Mouse (Mus musculus) stomach, embryonic 14.5 days (tissue): ENCODE results near the gene Gm5431. TPM values are rescaled to one million over a fixed set of nuclear protein-coding genes. Genes with fewer than 3 reads are reported as not detected.
A peak's percentile ranks its signal among the peaks of the same experiment; 100 is the strongest.

Experiments used
- ATAC-seq: fragments of 200-750 bp; cut with Nextera tagmentation; 2 replicates; pipeline ENCODE4 v1.8.0; 2017; ENCODE audit warnings: low read depth, moderate TSS enrichment; ENCODE audit not compliant: insufficient number of reproducible peaks, insufficient read depth, low FRiP score
- H3K27ac ChIP-seq: fragments of 300-500 bp; sonication (generic); 2 replicates; pipeline ENCODE4 v1.5.1; 2014; ENCODE audit warnings: mild to moderate bottlenecking, low read length, moderate library complexity, mixed read lengths
- H3K27me3 ChIP-seq: fragments of 300-500 bp; sonication (generic); 2 replicates; pipeline ENCODE4 v1.6.1; 2014; ENCODE audit warnings: low read length, control low read depth, mixed read lengths; ENCODE audit not compliant: control insufficient read depth, insufficient read depth
- H3K36me3 ChIP-seq: fragments of 300-500 bp; sonication (generic); 2 replicates; pipeline ENCODE4 v1.6.1; 2014; ENCODE audit warnings: mild to moderate bottlenecking, control low read depth, low read length, moderate library complexity, mixed read lengths; ENCODE audit not compliant: control insufficient read depth, insufficient read depth
- H3K4me1 ChIP-seq: fragments of 300-500 bp; sonication (generic); 2 replicates; pipeline ENCODE4 v1.6.1; 2014; ENCODE audit warnings: low read length, control low read depth, mixed read lengths; ENCODE audit not compliant: control insufficient read depth, insufficient read depth
- H3K4me2 ChIP-seq: fragments of 300-500 bp; sonication (generic); replicated peaks from 2 replicates; pipeline ENCODE4 v1.6.1; 2014; ENCODE audit warnings: low read depth, low read length, control low read depth
- H3K4me3 ChIP-seq: fragments of 300-500 bp; sonication (generic); 2 replicates; pipeline ENCODE4 v1.5.1; 2014; ENCODE audit warnings: low read depth, low read length, control low read depth
- H3K9ac ChIP-seq: fragments of 300-500 bp; sonication (generic); replicated peaks from 2 replicates; pipeline ENCODE4 v1.6.1; 2014; ENCODE audit warnings: low read depth, mild to moderate bottlenecking, control low read depth, low read length, moderate library complexity, mixed read lengths
- H3K9me3 ChIP-seq: fragments of 300-500 bp; sonication (generic); 2 replicates; pipeline ENCODE4 v1.6.1; 2016; ENCODE audit warnings: low read depth, low read length, control low read depth; ENCODE audit not compliant: control insufficient read depth
- WGBS: fragments of 180-500 bp; shearing (Covaris S2); extraction: QIAGEN DNeasy Blood & Tissue Kit; methylation state at CpG from one replicate; pipeline ENCODE4 v1.1.7; 2014; 5-methylcytosine and 5-hydroxymethylcytosine counted together
- polyA plus RNA-seq: library from polyadenylated mRNA; unstranded; fragments of >200 nt; fragmentation: Nextera tagmentation; extraction: Ambion mirVana; gene quantifications from 2 replicates; pipeline ENCODE4 v1.2.1, GENCODE M21; 2014

Gm5431 gene
- polyA plus RNA-seq, 1 experiment from 2014 or later = 0.12 TPM

DNA sequence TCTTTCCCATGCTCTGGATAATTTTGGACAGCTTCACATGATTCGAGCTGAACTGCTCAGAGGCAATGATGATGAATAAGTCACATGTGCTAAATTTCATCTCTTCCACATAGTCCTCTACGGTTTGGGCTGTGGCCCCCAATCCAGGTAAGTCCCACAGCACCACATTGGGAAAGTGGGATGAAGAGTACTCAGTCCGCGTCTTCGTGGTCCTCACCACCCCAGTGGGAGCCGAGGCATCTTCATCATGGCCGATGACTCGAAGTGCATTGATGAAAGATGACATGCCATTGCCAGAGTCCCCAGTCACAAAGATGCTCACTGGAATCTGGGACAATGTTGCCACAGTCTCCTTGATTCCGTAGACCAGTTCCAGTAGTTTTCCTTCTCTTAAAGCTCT lies 35.5 kb downstream of the Gm5431 start:
- WGBS = 96% methylated on average over 9 of the region's 9 CpGs
- H3K36me3 ChIP-seq = no peaks in the 10 kb centered on the region
- no peak overlapping the region for H3K4me3 ChIP-seq
- peaks cover 14% of the 10 kb centered on the region for H3K4me1 ChIP-seq
- no peak overlapping the region for H3K4me2 ChIP-seq
- no peak overlapping the region for H3K27ac ChIP-seq
- H3K9ac ChIP-seq = no peak overlapping the region
- H3K9me3 ChIP-seq = no peaks in the 10 kb centered on the region
- no peak for ATAC-seq
- H3K27me3 ChIP-seq = no peaks in the 10 kb centered on the region

GRCm38 (mm10) chr11:48863808-48864207 lies 38.2 kb downstream of the Gm5431 start:
- H3K4me1 ChIP-seq = no peaks in the 10 kb centered on the region
- WGBS = 89% methylated on average over 3 of the region's 3 CpGs
- H3K27ac ChIP-seq = no peak overlapping the region
- no peak overlapping the region for H3K4me3 ChIP-seq
- H3K27me3 ChIP-seq = no peaks in the 10 kb centered on the region
- no peak overlapping the region for H3K4me2 ChIP-seq
- H3K9me3 ChIP-seq = no peaks in the 10 kb centered on the region
- no peak for ATAC-seq
- H3K9ac ChIP-seq = no peak overlapping the region
- H3K36me3 ChIP-seq = no peaks in the 10 kb centered on the region

DNA sequence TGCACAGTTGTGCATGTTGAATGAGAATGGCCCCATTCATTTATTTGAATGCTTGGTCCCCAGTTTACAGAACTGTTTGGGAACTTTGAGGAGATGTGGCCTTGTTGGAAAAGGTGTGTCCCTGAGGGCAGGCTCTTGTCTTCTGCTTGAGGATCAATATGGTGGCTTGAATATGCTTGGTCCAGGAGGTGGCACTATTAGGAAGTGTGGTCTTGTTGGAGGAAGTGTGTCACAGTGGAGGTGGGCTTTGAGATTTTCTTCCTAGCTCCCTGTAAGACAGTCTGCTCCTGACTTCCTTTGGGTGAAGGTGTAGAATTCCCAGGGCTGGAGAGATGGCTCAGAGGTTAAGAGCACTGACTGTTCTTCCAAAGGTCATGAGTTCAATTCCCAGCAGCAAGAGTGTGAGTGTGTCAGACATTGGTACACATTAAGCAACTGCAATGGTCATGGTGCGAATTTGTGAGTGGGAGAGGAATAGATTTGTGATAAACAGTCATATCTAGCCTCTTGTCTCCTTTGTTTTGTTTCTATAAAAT lies 39.2 kb downstream of the Gm5431 start:
- no peaks in the 10 kb centered on the region for H3K36me3 ChIP-seq
- H3K9me3 ChIP-seq = no peaks in the 10 kb centered on the region
- no peaks in the 10 kb centered on the region for H3K27me3 ChIP-seq
- no peak overlapping the region for H3K27ac ChIP-seq
- ATAC-seq = no peak
- H3K4me1 ChIP-seq = no peaks in the 10 kb centered on the region; the same call in 1 of the 2 replicates
- WGBS = 84% methylated on average over 1 of the region's 1 CpGs
- no peak overlapping the region for H3K4me2 ChIP-seq
- no peak overlapping the region for H3K4me3 ChIP-seq
- H3K9ac ChIP-seq = no peak overlapping the region

DNA sequence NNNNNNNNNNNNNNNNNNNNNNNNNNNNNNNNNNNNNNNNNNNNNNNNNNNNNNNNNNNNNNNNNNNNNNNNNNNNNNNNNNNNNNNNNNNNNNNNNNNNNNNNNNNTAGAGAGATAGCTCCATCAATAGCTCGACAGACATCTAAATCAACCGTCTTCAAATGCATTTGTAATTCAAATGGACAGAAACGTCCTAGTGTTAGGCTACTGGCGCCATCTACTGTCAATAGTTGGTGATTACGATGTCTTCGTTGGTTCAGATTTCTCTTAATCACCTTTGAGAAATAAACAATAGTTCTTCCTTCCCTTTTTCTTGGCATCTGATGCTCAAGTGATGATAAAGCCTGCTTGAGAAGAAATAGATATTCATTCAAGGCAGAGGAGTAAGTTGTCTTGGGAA lies 43.0 kb downstream of the Gm5431 start:
- Histone ChIP-seq H3K36me3 (no peaks in the 10 kb centered on the region), H3K4me1 (peaks cover 8% of the 10 kb centered on the region), H3K9ac (no peak overlapping the region), H3K4me3 (peak overlapping the region; percentile 61; the same call in 1 of the 2 replicates), H3K9me3 (no peaks in the 10 kb centered on the region), H3K27ac (no peak overlapping the region), H3K27me3 (no peaks in the 10 kb centered on the region), H3K4me2 (peak overlapping the region; percentile 65)
- ATAC-seq = no peak
- WGBS = 0% methylated on average over 6 of the region's 6 CpGs

- H3K9me3 ChIP-seq = no peaks in the 10 kb centered on the region
- H3K4me3 ChIP-seq = peak overlapping the region; percentile 61
- no peak overlapping the region for H3K27ac ChIP-seq
- no peaks in the 10 kb centered on the region for H3K36me3 ChIP-seq
- H3K4me1 ChIP-seq = peaks cover 9% of the 10 kb centered on the region
- ATAC-seq = peak; percentile 62
- H3K27me3 ChIP-seq = no peaks in the 10 kb centered on the region
- under 1% methylated on average over 31 of the region's 31 CpGs for WGBS
- peak overlapping the region; percentile 75 for H3K4me2 ChIP-seq
- no peak overlapping the region; the same call in 1 of the 2 replicates for H3K9ac ChIP-seq
Observed at GRCm38 (mm10) chr11:48853474-48854180, 48.4 kb downstream of the Gm5431 start.

DNA sequence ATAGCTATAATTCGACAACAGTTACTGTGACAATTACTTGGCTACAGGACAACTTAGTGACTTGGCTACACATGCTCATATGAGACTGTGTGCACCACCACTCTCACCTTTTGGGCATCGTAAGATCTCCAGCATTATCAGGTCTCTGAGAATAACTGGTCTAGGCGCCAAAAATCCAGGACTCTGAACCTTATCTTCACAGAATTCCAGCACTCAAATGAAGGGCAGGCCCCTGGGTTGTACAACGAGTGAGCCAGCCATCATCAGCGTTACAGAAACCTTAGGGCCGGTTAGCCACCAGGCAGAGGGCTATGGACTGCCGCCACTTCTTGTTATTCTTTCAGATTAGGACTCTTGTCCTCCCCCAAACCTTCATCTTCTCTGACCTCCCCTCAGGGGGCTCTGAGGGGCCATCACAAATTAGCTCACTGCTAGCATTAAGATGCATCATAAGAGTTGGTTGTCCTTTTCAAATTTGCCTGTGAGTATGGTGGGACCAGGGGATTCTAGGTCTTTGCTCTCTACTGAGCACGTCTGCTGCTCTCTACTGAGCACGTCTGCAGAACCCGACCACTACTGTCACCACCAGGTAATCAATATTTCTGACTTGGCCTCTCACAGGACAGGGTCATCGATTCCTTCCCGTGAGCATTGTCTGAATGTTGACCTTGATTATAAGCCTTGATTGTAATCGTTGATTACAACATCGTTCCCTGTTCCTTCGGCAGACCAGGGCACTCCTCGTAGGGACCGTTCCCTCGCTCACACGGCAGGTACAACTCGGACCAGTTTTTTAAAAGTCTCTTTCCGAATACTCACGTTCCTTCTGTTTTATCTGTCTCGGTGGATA lies 49.2 kb downstream of the Gm5431 start:
- H3K9me3 ChIP-seq = no peaks in the 10 kb centered on the region
- peak; percentile 2; the same call in 1 of the 2 replicates for ATAC-seq

GRCm38 (mm10) chr11:48852190-48852589 lies 49.8 kb downstream of the Gm5431 start:
- no peak overlapping the region for H3K4me2 ChIP-seq
- 82% methylated on average over 4 of the region's 4 CpGs for WGBS
- no peak for ATAC-seq

More for the DNA sequence above, 49.2 kb downstream of the Gm5431 start:
- H3K4me3 ChIP-seq = peak overlapping the region; percentile 61
- H3K4me1 ChIP-seq = peaks cover 9% of the 10 kb centered on the region; the same call in 1 of the 2 replicates
- WGBS = 10% methylated on average over 23 of the region's 23 CpGs
- H3K27me3 ChIP-seq = no peaks in the 10 kb centered on the region
- peak overlapping the region; percentile 75 for H3K4me2 ChIP-seq
- 0 out of 2 replicates have a peak overlapping the region, but pooled peaks have one; percentile 30 for H3K9ac ChIP-seq
- H3K27ac ChIP-seq = no peak overlapping the region
- no peaks in the 10 kb centered on the region for H3K36me3 ChIP-seq

DNA sequence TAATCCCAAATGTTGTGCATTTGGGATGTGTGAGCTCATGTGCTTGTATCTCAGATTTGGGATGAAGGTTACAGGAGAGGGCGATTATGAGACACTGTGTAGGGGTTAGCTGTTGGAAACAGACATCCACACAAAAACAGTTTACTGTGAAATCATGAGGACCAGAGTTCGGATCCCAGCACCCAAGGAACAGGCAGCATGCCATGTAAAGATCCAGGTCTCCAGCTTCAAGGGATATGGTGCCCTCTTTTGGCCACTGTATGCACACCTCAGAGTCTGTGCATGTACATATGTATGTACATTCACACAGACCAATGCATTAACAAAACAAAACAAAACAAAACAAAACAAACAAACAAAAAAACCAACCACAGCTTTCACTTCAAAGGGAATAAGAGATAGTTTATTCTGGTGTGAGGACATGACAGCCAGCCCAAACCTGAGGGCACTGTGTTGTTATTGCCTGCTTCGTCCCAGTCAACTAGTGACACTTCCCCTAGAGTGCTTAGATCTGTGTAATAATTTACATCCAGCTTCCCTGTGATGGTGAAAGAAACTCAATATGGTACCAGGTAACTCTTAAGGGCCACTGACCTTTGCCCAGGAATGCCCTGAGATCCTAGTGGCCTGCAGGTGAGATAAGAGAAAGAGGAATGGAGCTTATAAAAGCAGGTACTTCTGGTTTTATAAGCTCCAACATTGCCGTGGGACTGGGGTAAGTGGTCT lies 50.6 kb downstream of the Gm5431 start:
- Histone ChIP-seq H3K36me3 (no peaks in the 10 kb centered on the region), H3K4me1 (peaks cover 9% of the 10 kb centered on the region; the same call in 1 of the 2 replicates), H3K4me2 (no peak overlapping the region), H3K9me3 (no peaks in the 10 kb centered on the region), H3K27me3 (no peaks in the 10 kb centered on the region), H3K4me3 (no peak overlapping the region), H3K9ac (no peak overlapping the region), H3K27ac (no peak overlapping the region)
- WGBS = 76% methylated on average over 4 of the region's 4 CpGs
- ATAC-seq = no peak

More at GRCm38 (mm10) chr11:48852190-48852589, 49.8 kb downstream of the Gm5431 start:
- no peaks in the 10 kb centered on the region for H3K27me3 ChIP-seq
- no peak overlapping the region for H3K27ac ChIP-seq
- H3K36me3 ChIP-seq = no peaks in the 10 kb centered on the region
- H3K9ac ChIP-seq = no peak overlapping the region
- no peak overlapping the region for H3K4me3 ChIP-seq
- peaks cover 9% of the 10 kb centered on the region; the same call in 1 of the 2 replicates for H3K4me1 ChIP-seq
- no peaks in the 10 kb centered on the region for H3K9me3 ChIP-seq
